Mouse (Mus musculus) heart, embryonic 13.5 days (tissue): Measurements from ENCODE around the gene Lkaaear1. TPM values are rescaled to one million over a fixed set of nuclear protein-coding genes. Genes with fewer than 3 reads are reported as not detected.

Experiments used
- ATAC-seq: fragments of 200-750 bp; cut with Nextera tagmentation; 2 replicates; pipeline ENCODE4 v1.8.0; 2017; ENCODE audit warnings: moderate TSS enrichment; ENCODE audit not compliant: insufficient number of reproducible peaks, low FRiP score, low TSS enrichment; ENCODE audit errors: extremely low read depth
- H3K27ac ChIP-seq: fragments of 300-500 bp; sonication (generic); replicated peaks from 2 replicates; pipeline ENCODE4 v1.5.1; 2015; ENCODE audit warnings: moderate library complexity, mild to moderate bottlenecking, inconsistent platforms
- H3K27me3 ChIP-seq: fragments of 300-500 bp; sonication (generic); replicated peaks from 2 replicates; pipeline ENCODE4 v1.6.1; 2015; ENCODE audit warnings: mild to moderate bottlenecking, inconsistent platforms
- H3K36me3 ChIP-seq: fragments of 300-500 bp; sonication (generic); 2 replicates; pipeline ENCODE4 v1.6.1; 2015; ENCODE audit warnings: mild to moderate bottlenecking, inconsistent platforms
- H3K4me1 ChIP-seq: fragments of 300-500 bp; sonication (generic); 2 replicates; pipeline ENCODE4 v1.6.1; 2015; ENCODE audit warnings: inconsistent platforms
- H3K4me2 ChIP-seq: fragments of 300-500 bp; sonication (generic); 2 replicates; pipeline ENCODE4 v1.6.1; 2015; ENCODE audit warnings: inconsistent platforms, mild to moderate bottlenecking, moderate library complexity
- H3K4me3 ChIP-seq: fragments of 300-500 bp; sonication (generic); 2 replicates; pipeline ENCODE4 v1.5.1; 2015; ENCODE audit warnings: moderate library complexity, mild to moderate bottlenecking, inconsistent platforms
- H3K9ac ChIP-seq: fragments of 300-500 bp; sonication (generic); 2 replicates; pipeline ENCODE4 v1.6.1; 2015; ENCODE audit warnings: inconsistent platforms, mild to moderate bottlenecking, moderate library complexity
- H3K9me3 ChIP-seq: fragments of 300-500 bp; sonication (generic); 2 replicates; pipeline ENCODE4 v1.6.1; 2016; ENCODE audit warnings: inconsistent platforms
- WGBS: fragments of 180-500 bp; shearing (Covaris S2); methylation state at CpG from one replicate; pipeline ENCODE4 v1.1.7; 2015; ENCODE audit warnings: mixed read lengths; 5-methylcytosine and 5-hydroxymethylcytosine counted together
- polyA plus RNA-seq: library from polyadenylated mRNA; unstranded; fragments of >200 nt; fragmentation: Nextera tagmentation; extraction: Ambion mirVana; gene quantifications from 2 replicates; pipeline ENCODE4 v1.2.1, GENCODE M21; 2015

Gene Lkaaear1
- not detected in 2 replicates for polyA plus RNA-seq

DNA sequence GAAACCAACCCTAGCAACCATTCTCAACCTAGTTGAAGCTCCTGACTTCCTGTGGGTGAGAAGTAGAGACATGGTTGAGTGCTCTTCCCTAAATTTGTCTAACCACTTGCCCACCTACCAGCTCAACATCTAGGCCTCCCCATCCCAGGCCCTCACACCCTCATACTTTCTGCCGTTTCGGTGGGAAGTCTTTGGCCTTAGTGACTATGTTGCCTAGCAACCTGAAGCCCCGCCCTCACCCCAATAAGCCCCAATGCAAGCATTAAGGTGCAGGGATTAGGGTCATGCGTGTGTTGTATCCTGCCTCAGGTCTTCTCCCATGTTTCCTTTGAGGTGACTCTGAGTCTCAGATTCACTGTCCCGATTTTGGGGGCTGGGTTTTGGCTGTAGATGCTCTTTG, at the start of gene Lkaaear1:
Gene Lkaaear1 (minus strand): TSS at position 202 of the 400 bp plus-strand sequence.
- Histone ChIP-seq H3K9ac (no peak within 1 kb of the TSS), H3K27me3 (peaks cover 23% of the 10 kb centered on the region), H3K27ac (no peak within 1 kb of the TSS), H3K4me1 (peaks cover 6% of the 10 kb centered on the region; the same call in 1 of the 2 replicates), H3K9me3 (no peaks in the 10 kb centered on the region), H3K4me3 (no peak within 1 kb of the TSS), H3K4me2 (no peak within 1 kb of the TSS), H3K36me3 (no peaks in the 10 kb centered on the region)
- no peak for ATAC-seq
- 47% methylated on average over 5 of the region's 5 CpGs for WGBS

DNA sequence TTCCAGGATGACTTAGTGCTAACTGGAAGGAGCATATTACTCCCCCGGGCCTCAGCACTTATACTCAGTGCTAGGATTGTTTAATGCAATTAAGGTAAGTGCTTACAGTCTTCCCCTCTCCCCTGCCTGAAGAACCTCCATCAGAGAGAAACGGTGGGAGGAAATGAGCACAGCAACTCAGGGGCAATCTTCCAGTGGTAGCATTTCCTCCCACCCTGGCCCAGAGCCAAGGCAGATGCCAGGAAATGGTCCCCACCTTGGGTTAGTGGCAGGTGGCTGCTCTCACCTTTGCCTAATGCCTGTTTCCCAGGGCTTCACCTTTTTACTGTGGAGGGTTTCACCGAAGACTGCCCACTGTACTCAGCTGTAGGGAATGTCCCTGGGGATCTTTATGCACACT, 31.8 kb upstream of the Lkaaear1 start:
- ATAC-seq = no peak
- no peaks in the 10 kb centered on the region for H3K36me3 ChIP-seq
- no peak overlapping the region for H3K9ac ChIP-seq
- no peaks in the 10 kb centered on the region for H3K4me1 ChIP-seq
- WGBS = 59% methylated on average over 3 of the region's 3 CpGs
- H3K4me3 ChIP-seq = no peak overlapping the region
- no peak overlapping the region for H3K27ac ChIP-seq
- no peak overlapping the region for H3K4me2 ChIP-seq
- no peaks in the 10 kb centered on the region for H3K9me3 ChIP-seq
- no peaks in the 10 kb centered on the region for H3K27me3 ChIP-seq

DNA sequence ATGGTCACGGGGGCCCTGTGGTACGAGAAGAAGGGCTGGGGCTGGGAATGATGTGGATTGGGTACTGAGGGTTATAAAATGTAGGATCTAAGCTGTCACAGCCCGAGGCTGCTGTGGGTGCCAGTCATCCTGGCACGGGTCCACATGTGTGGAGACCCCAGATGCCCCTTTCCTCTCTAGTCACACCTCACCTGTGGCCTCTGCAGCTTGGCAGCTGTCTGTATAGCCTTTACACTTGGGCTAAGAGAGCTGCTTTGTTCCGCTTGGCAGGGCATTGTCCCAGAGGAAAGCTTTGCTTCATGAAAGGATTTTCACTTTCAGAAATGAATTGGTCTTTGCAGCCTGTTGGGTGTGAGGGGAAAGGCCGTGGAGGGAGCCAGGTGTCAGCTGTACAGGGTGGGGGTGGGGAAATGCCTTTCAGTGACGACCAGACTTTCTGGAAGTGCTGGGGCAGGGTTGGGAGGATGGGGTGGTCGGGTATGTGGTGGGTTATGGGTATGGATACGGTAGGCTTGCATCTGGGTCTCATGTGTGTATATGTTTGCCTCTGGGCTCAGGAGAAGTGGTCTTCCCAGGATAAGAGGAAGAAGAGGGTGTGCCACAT, 29.5 kb upstream of the Lkaaear1 start:
- Histone ChIP-seq H3K4me1 (no peaks in the 10 kb centered on the region), H3K27me3 (no peaks in the 10 kb centered on the region)
- 50% methylated on average over 9 of the region's 9 CpGs for WGBS

DNA sequence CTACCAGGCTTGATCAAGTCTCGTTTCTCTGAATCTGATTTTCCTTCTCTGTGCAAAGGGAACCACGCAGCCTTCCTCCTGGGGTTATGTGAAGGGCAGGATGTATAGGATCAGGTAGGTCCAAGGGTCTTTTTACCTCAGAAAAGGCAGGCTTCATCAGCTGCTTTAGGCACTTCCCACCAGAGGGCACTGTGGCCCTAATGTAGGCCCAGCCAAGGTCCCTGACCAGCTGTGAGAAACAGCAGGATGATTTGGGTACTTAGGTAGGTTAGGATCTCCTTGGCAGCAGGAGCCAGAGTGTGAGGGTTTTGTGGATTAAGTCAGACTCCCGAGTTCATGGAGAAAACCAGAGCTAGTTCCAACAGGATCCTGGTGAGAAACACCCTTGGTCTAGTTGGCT, 24.0 kb upstream of the Lkaaear1 start:
- H3K9me3 ChIP-seq = no peaks in the 10 kb centered on the region
- peaks cover 14% of the 10 kb centered on the region; the same call in 1 of the 2 replicates for H3K36me3 ChIP-seq
- H3K27me3 ChIP-seq = no peaks in the 10 kb centered on the region
- H3K27ac ChIP-seq = no peak overlapping the region
- H3K9ac ChIP-seq = no peak overlapping the region
- H3K4me1 ChIP-seq = peaks cover under 1% of the 10 kb centered on the region; the same call in 1 of the 2 replicates
- H3K4me3 ChIP-seq = no peak overlapping the region
- 18% methylated on average over 3 of the region's 3 CpGs for WGBS
- no peak overlapping the region for H3K4me2 ChIP-seq
- no peak for ATAC-seq

More for the DNA sequence above, 29.5 kb upstream of the Lkaaear1 start:
- Histone ChIP-seq H3K27ac (no peak overlapping the region), H3K4me3 (no peak overlapping the region), H3K36me3 (no peaks in the 10 kb centered on the region), H3K9me3 (no peaks in the 10 kb centered on the region), H3K9ac (no peak overlapping the region), H3K4me2 (no peak overlapping the region)
- no peak for ATAC-seq

DNA sequence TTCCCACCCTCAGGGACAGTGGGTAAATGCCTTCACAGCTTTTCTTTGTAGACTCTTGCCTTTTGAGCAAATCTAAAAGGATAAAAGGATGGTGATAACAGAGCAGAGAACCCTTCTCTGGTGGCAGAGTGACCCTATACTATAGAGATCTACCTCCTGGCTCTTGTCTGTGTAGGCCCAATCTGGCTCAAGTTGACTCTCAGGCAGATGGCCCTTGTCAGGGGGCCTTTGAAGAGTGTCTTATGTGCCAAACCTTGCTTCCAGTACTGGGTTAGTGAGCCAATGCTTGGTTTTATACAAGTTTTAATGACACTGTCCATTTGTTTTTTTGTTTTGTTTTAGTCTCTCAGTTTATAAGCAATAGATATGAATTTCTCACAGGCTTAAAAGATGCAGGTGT, 23.0 kb upstream of the Lkaaear1 start:
- Histone ChIP-seq H3K9ac (no peak overlapping the region), H3K4me3 (no peak overlapping the region), H3K4me2 (no peak overlapping the region), H3K9me3 (no peaks in the 10 kb centered on the region), H3K27ac (no peak overlapping the region), H3K4me1 (peaks cover 11% of the 10 kb centered on the region; the same call in 1 of the 2 replicates), H3K27me3 (no peaks in the 10 kb centered on the region), H3K36me3 (peaks cover 14% of the 10 kb centered on the region; the same call in 1 of the 2 replicates)
- no peak for ATAC-seq

DNA sequence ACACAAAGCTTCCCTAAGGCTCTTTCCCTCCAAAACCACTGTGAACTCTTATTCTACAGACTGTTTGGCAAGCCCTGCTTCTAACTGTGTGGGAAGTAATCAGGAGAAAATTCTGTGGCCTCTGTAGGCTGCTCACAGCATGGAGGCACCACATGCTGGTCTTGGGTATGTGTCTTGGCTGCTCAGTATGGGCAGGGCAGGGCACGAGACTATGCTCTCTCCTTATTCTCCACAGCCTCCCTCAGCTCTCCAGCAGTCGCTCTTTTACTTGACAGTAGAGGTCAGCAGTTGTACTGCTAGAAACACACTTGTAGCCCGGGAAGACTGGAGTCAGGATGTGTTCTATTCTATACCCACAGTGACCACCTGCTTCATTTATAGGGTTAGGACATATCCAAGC, 21.8 kb upstream of the Lkaaear1 start:
- Histone ChIP-seq H3K9ac (no peak overlapping the region), H3K27me3 (no peaks in the 10 kb centered on the region), H3K4me2 (no peak overlapping the region), H3K36me3 (peaks cover 14% of the 10 kb centered on the region; the same call in 1 of the 2 replicates), H3K4me1 (peaks cover 21% of the 10 kb centered on the region), H3K27ac (no peak overlapping the region), H3K9me3 (no peaks in the 10 kb centered on the region), H3K4me3 (no peak overlapping the region)
- 34% methylated on average over 3 of the region's 3 CpGs for WGBS
- no peak for ATAC-seq

DNA sequence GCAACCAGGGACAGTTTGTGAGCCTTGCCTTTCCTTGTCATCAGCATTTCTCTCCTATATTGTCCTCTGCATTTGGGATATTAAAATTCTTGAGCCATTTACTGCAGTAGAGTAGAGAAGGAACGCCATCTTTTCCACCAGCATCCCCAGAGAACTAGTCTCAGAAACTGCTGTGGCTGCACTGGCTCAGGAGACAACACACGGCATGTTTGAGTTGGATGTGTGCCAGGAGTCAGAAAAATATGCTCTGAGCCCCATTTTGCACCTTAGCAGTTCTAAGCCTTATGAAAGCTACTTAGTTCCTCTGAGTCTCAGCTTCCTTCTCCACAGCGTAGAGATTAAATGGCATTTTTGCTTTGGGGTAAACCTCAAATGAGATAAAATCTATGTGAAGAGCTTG, 18.7 kb upstream of the Lkaaear1 start:
- H3K9me3 ChIP-seq = no peaks in the 10 kb centered on the region
- H3K4me1 ChIP-seq = peaks cover 31% of the 10 kb centered on the region
- H3K9ac ChIP-seq = no peak overlapping the region
- H3K27me3 ChIP-seq = no peaks in the 10 kb centered on the region
- H3K27ac ChIP-seq = no peak overlapping the region
- peaks cover 14% of the 10 kb centered on the region; the same call in 1 of the 2 replicates for H3K36me3 ChIP-seq
- H3K4me2 ChIP-seq = 0 out of 2 replicates have a peak overlapping the region, but pooled peaks have one; percentile 67
- no peak overlapping the region for H3K4me3 ChIP-seq
- WGBS = 40% methylated on average over 3 of the region's 3 CpGs
- ATAC-seq = no peak

DNA sequence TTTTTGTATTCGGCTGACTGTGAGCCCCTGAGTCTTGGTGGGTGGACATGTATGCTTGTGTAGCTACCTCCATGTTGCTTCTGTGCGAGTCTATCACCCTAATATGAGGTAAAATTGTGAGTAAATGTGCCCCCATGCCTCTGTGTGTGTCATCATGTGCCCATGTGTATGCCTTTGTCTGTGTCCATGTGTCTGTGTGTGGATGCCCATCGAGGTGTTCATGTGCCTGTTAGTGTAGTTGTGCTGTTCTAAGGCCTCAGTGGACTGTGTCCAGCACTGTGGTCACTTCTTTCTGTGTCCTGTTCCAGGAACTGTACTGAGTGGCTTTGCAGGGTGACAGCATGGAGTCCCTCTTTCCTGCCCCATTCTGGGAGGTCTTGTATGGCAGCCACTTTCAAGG, 17.1 kb upstream of the Lkaaear1 start:
- ATAC-seq = no peak
- H3K36me3 ChIP-seq = peaks cover 14% of the 10 kb centered on the region; the same call in 1 of the 2 replicates
- peak overlapping the region; percentile 67 for H3K4me2 ChIP-seq
- H3K9ac ChIP-seq = peak overlapping the region; percentile 76
- peak overlapping the region; percentile 82 for H3K27ac ChIP-seq
- peaks cover 31% of the 10 kb centered on the region for H3K4me1 ChIP-seq
- no peaks in the 10 kb centered on the region for H3K27me3 ChIP-seq
- H3K9me3 ChIP-seq = no peaks in the 10 kb centered on the region
- peak overlapping the region; percentile 47 for H3K4me3 ChIP-seq
- WGBS = 62% methylated on average over 3 of the region's 3 CpGs

DNA sequence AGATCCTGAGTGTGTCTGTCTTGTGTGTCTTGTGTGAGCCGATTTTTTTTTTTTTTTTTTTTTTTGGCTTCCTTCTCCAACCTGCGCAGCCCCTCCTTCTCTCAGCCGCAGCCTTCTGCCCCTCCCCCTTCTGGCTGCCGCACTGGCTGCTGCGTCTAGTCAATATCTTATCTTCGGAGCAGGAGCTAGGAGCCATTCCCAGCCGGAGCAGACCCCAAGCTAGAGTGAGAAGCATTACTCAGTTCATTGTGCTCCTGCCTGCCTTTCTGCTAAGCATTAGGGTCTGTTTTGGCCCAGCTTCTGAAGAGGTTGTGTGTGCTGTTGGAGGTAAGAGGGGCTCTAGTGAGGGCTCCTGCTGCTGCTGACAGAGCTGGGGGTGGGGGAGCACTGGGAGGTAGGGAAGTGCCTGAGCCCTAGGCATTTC, 16.7 kb upstream of the Lkaaear1 start, which contains the start of gene Oprl1:
Gene Oprl1 (plus strand): TSS at position 114 of the 424 bp plus-strand sequence.
- 0% methylated on average over 7 of the region's 7 CpGs for WGBS
- no peaks in the 10 kb centered on the region for H3K27me3 ChIP-seq
- peaks cover 12% of the 10 kb centered on the region; the same call in 1 of the 2 replicates for H3K36me3 ChIP-seq
- no peaks in the 10 kb centered on the region for H3K9me3 ChIP-seq
- peak within 1 kb of the TSS; percentile 67 for H3K4me2 ChIP-seq
- H3K9ac ChIP-seq = peak within 1 kb of the TSS; percentile 76
- no peak for ATAC-seq
- H3K4me1 ChIP-seq = peaks cover 31% of the 10 kb centered on the region
- H3K27ac ChIP-seq = peak within 1 kb of the TSS; percentile 82
- peak within 1 kb of the TSS; percentile 47 for H3K4me3 ChIP-seq

DNA sequence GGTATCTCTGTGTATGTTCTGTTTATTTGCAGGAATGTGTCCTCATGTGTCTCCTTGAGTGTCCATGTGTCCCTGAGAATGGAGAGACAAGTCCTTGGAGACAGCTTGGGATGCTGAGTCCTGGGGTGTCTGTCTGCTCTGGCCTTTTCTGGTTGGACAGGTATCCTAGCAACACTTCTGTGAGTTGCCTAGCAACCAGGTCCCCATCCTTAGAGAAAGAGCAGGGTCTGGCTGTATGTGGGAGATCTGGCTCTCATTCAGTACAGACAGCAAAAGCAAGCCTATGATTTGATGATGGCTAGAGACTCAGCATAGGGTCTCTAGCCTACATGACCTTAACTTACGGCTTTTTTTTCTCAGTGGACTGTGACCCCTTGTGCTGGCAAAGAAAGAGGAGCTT, 15.5 kb upstream of the Lkaaear1 start:
- WGBS = 79% methylated on average over 1 of the region's 1 CpGs
- H3K4me2 ChIP-seq = no peak overlapping the region

DNA sequence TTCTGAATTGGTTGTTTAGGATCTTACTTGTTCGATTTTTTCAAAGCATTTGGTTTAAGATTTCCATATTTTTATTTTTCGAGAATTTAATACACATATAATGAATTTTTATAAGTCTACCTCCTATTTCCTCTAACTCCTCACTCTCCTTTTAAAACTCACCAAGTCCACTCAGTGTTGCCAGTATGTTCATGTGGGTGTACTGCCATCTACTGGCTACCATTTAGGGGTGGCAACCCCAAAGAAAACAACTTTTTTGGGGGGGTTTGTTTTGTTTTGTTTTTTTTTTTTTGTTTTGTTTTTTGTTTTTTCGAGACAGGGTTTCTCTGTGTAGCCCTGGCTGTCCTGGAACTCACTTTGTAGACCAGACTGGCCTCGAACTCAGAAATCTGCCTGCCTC, 8.4 kb upstream of the Lkaaear1 start:
- Histone ChIP-seq H3K4me1 (no peaks in the 10 kb centered on the region), H3K9me3 (no peaks in the 10 kb centered on the region), H3K9ac (no peak overlapping the region), H3K36me3 (no peaks in the 10 kb centered on the region), H3K4me2 (no peak overlapping the region), H3K4me3 (no peak overlapping the region), H3K27ac (no peak overlapping the region), H3K27me3 (no peaks in the 10 kb centered on the region)
- 38% methylated on average over 4 of the region's 4 CpGs for WGBS
- ATAC-seq = no peak

More for the DNA sequence above, 15.5 kb upstream of the Lkaaear1 start:
- H3K36me3 ChIP-seq = 0 out of 2 replicates have a peak, but pooled peaks cover under 1% of the 10 kb centered on the region
- H3K4me1 ChIP-seq = peaks cover 31% of the 10 kb centered on the region
- no peak for ATAC-seq
- no peak overlapping the region for H3K27ac ChIP-seq
- H3K27me3 ChIP-seq = no peaks in the 10 kb centered on the region
- H3K9ac ChIP-seq = no peak overlapping the region
- H3K4me3 ChIP-seq = no peak overlapping the region
- no peaks in the 10 kb centered on the region for H3K9me3 ChIP-seq
